Mouse (Mus musculus) lung, postnatal 0 days (tissue): ENCODE measurements around the gene Bphl.

Experiments
- CTCF ChIP-seq: IDR thresholded peaks from 2 replicates; pipeline ENCODE4 v1.5.1; 2016; ENCODE audit warnings: antibody characterized with exemption, mild to moderate bottlenecking
- EP300 ChIP-seq: IDR thresholded peaks from 2 replicates; pipeline ENCODE4 v1.6.1; 2016; ENCODE audit warnings: antibody characterized with exemption, mild to moderate bottlenecking, control low read depth

DNA sequence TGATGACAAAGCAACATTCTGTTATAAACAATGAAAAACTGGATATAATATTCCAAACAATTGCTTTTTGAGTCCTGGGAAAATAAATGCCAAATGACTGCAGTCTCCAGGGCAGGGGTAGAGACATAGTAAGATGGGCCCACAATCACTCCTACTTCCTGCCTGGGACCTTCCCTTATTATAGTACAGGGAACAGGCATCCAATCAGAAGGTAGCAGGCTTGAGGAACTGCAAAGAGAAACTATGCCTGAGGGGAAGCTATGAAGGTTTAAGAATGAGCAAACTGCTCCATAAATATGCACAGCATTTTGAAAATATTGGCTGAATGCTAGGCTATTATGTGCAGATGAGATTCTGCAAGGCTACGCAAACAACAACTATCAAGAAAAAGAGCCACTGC lies 69.6 kb downstream of the Bphl start:
- TF ChIP-seq CTCF (no peak), EP300 (no peak)
